Mouse (Mus musculus): ENCODE data around the gene Smarca5. TPM values are rescaled to one million over a fixed set of nuclear protein-coding genes. Genes with fewer than 3 reads are reported as not detected.

Gene Smarca5
- polyA plus RNA-seq, 1 experiment from 2014 or later = 146 TPM

GRCm38 (mm10) chr8:80710670-80711400 lies 28.5 kb downstream of the Smarca5 start:
- Histone ChIP-seq H3K4me3 (ENCODE audit: low read depth, low read length) (no peak overlapping the region), H3K27me3 (ENCODE audit: control insufficient read depth, insufficient read depth, low read length) (no peaks in the 10 kb centered on the region), H3K36me3 (ENCODE audit: control insufficient read depth, insufficient read depth, low read length) (peaks cover 15% of the 10 kb centered on the region), H3K4me2 (replicated peaks; ENCODE audit: low read depth, low read length) (no peak overlapping the region), H3K4me1 (replicated peaks; ENCODE audit: control insufficient read depth, insufficient read depth, low read length) (no peaks in the 10 kb centered on the region), H3K9me3 (ENCODE audit: control insufficient read depth, low read length) (no peaks in the 10 kb centered on the region), H3K27ac (ENCODE audit: low read depth, low read length) (no peak overlapping the region), H3K9ac (ENCODE audit: low read depth, low read length) (no peak overlapping the region)
- WGBS = 85% methylated on average over 4 of the region's 4 CpGs
- DNase-seq (ENCODE audit: low spot score) = peak; percentile 27
- ATAC-seq (ENCODE audit: low FRiP score) = no peak

- ATAC-seq (ENCODE audit: low FRiP score) = peak; percentile 56; the same call in 1 of the 2 replicates
- DNase-seq (ENCODE audit: low spot score) = peak; percentile 58
- Histone ChIP-seq H3K27me3 (ENCODE audit: control insufficient read depth, insufficient read depth, low read length) (no peaks in the 10 kb centered on the region), H3K9ac (ENCODE audit: low read depth, low read length) (no peak overlapping the region), H3K9me3 (ENCODE audit: control insufficient read depth, low read length) (no peaks in the 10 kb centered on the region), H3K4me2 (replicated peaks; ENCODE audit: low read depth, low read length) (no peak overlapping the region), H3K4me1 (replicated peaks; ENCODE audit: control insufficient read depth, insufficient read depth, low read length) (no peaks in the 10 kb centered on the region), H3K36me3 (ENCODE audit: control insufficient read depth, insufficient read depth, low read length) (no peaks in the 10 kb centered on the region), H3K27ac (ENCODE audit: low read depth, low read length) (no peak overlapping the region), H3K4me3 (ENCODE audit: low read depth, low read length) (no peak overlapping the region)
- 48% methylated on average over 4 of the region's 4 CpGs for WGBS
Observed at GRCm38 (mm10) chr8:80688141-80688540, 51.2 kb downstream of the Smarca5 start.

GRCm38 (mm10) chr8:80683756-80684335 lies 55.5 kb downstream of the Smarca5 start:
- Histone ChIP-seq H3K9ac (ENCODE audit: low read depth, low read length) (no peak overlapping the region), H3K36me3 (ENCODE audit: control insufficient read depth, insufficient read depth, low read length) (no peaks in the 10 kb centered on the region), H3K27me3 (ENCODE audit: control insufficient read depth, insufficient read depth, low read length) (no peaks in the 10 kb centered on the region), H3K27ac (ENCODE audit: low read depth, low read length) (no peak overlapping the region), H3K4me3 (ENCODE audit: low read depth, low read length) (no peak overlapping the region), H3K4me2 (replicated peaks; ENCODE audit: low read depth, low read length) (no peak overlapping the region), H3K9me3 (ENCODE audit: control insufficient read depth, low read length) (no peaks in the 10 kb centered on the region), H3K4me1 (replicated peaks; ENCODE audit: control insufficient read depth, insufficient read depth, low read length) (no peaks in the 10 kb centered on the region)
- 85% methylated on average over 5 of the region's 5 CpGs for WGBS
- DNase-seq (ENCODE audit: low spot score) (no peak), ATAC-seq (ENCODE audit: low FRiP score) (no peak)

- no peaks in the 10 kb centered on the region for H3K4me1 ChIP-seq (replicated peaks; ENCODE audit: control insufficient read depth, insufficient read depth, low read length)
- H3K36me3 ChIP-seq (ENCODE audit: control insufficient read depth, insufficient read depth, low read length) = no peaks in the 10 kb centered on the region
- H3K27me3 ChIP-seq (ENCODE audit: control insufficient read depth, insufficient read depth, low read length) = no peaks in the 10 kb centered on the region
- H3K4me2 ChIP-seq (replicated peaks; ENCODE audit: low read depth, low read length) = no peak overlapping the region
- ATAC-seq (ENCODE audit: low FRiP score) = no peak
- H3K9ac ChIP-seq (ENCODE audit: low read depth, low read length) = no peak overlapping the region
- no peaks in the 10 kb centered on the region for H3K9me3 ChIP-seq (ENCODE audit: control insufficient read depth, low read length)
- WGBS = 88% methylated on average over 5 of the region's 5 CpGs
- H3K4me3 ChIP-seq (ENCODE audit: low read depth, low read length) = no peak overlapping the region
- DNase-seq (ENCODE audit: low spot score) = no peak
- no peak overlapping the region for H3K27ac ChIP-seq (ENCODE audit: low read depth, low read length)
Observed at GRCm38 (mm10) chr8:80682594-80682993, 56.7 kb downstream of the Smarca5 start.

GRCm38 (mm10) chr8:80669277-80669901 lies 69.9 kb downstream of the Smarca5 start:
- 77% methylated on average over 17 of the region's 17 CpGs for WGBS

GRCm38 (mm10) chr8:80663476-80663875 lies 75.8 kb downstream of the Smarca5 start:
- Histone ChIP-seq H3K27me3 (ENCODE audit: control insufficient read depth, insufficient read depth, low read length) (no peaks in the 10 kb centered on the region), H3K4me2 (replicated peaks; ENCODE audit: low read depth, low read length) (no peak overlapping the region), H3K27ac (ENCODE audit: low read depth, low read length) (no peak overlapping the region), H3K9ac (ENCODE audit: low read depth, low read length) (no peak overlapping the region), H3K4me3 (ENCODE audit: low read depth, low read length) (no peak overlapping the region), H3K4me1 (replicated peaks; ENCODE audit: control insufficient read depth, insufficient read depth, low read length) (no peaks in the 10 kb centered on the region), H3K36me3 (ENCODE audit: control insufficient read depth, insufficient read depth, low read length) (no peaks in the 10 kb centered on the region), H3K9me3 (ENCODE audit: control insufficient read depth, low read length) (no peaks in the 10 kb centered on the region)
- DNase-seq (ENCODE audit: low spot score) = no peak
- WGBS = 83% methylated on average over 3 of the region's 3 CpGs
- ATAC-seq (ENCODE audit: low FRiP score) = no peak

More at GRCm38 (mm10) chr8:80669277-80669901, 69.9 kb downstream of the Smarca5 start:
- Histone ChIP-seq H3K27me3 (ENCODE audit: control insufficient read depth, insufficient read depth, low read length) (no peaks in the 10 kb centered on the region), H3K9me3 (ENCODE audit: control insufficient read depth, low read length) (no peaks in the 10 kb centered on the region), H3K4me2 (replicated peaks; ENCODE audit: low read depth, low read length) (no peak overlapping the region), H3K27ac (ENCODE audit: low read depth, low read length) (no peak overlapping the region), H3K4me3 (ENCODE audit: low read depth, low read length) (no peak overlapping the region), H3K9ac (ENCODE audit: low read depth, low read length) (no peak overlapping the region), H3K36me3 (ENCODE audit: control insufficient read depth, insufficient read depth, low read length) (no peaks in the 10 kb centered on the region), H3K4me1 (replicated peaks; ENCODE audit: control insufficient read depth, insufficient read depth, low read length) (no peaks in the 10 kb centered on the region)
- DNase-seq (ENCODE audit: low spot score) (no peak), ATAC-seq (ENCODE audit: low FRiP score) (no peak)

GRCm38 (mm10) chr8:80661055-80661454 lies 78.2 kb downstream of the Smarca5 start:
- no peaks in the 10 kb centered on the region for H3K9me3 ChIP-seq (ENCODE audit: control insufficient read depth, low read length)
- 82% methylated on average over 4 of the region's 4 CpGs for WGBS

GRCm38 (mm10) chr8:80657639-80658038 lies 81.7 kb downstream of the Smarca5 start:
- H3K27me3 ChIP-seq (ENCODE audit: control insufficient read depth, insufficient read depth, low read length) = no peaks in the 10 kb centered on the region
- ATAC-seq (ENCODE audit: low FRiP score) (no peak), DNase-seq (ENCODE audit: low spot score) (peak; percentile 15)

More at GRCm38 (mm10) chr8:80661055-80661454, 78.2 kb downstream of the Smarca5 start:
- Histone ChIP-seq H3K27me3 (ENCODE audit: control insufficient read depth, insufficient read depth, low read length) (no peaks in the 10 kb centered on the region), H3K4me1 (replicated peaks; ENCODE audit: control insufficient read depth, insufficient read depth, low read length) (no peaks in the 10 kb centered on the region), H3K27ac (ENCODE audit: low read depth, low read length) (no peak overlapping the region), H3K9ac (ENCODE audit: low read depth, low read length) (no peak overlapping the region), H3K36me3 (ENCODE audit: control insufficient read depth, insufficient read depth, low read length) (no peaks in the 10 kb centered on the region), H3K4me3 (ENCODE audit: low read depth, low read length) (no peak overlapping the region), H3K4me2 (replicated peaks; ENCODE audit: low read depth, low read length) (no peak overlapping the region)
- ATAC-seq (ENCODE audit: low FRiP score) (no peak), DNase-seq (ENCODE audit: low spot score) (no peak)

More at GRCm38 (mm10) chr8:80657639-80658038, 81.7 kb downstream of the Smarca5 start:
- Histone ChIP-seq H3K27ac (ENCODE audit: low read depth, low read length) (no peak overlapping the region), H3K36me3 (ENCODE audit: control insufficient read depth, insufficient read depth, low read length) (no peaks in the 10 kb centered on the region), H3K9me3 (ENCODE audit: control insufficient read depth, low read length) (no peaks in the 10 kb centered on the region), H3K4me3 (ENCODE audit: low read depth, low read length) (no peak overlapping the region), H3K4me2 (replicated peaks; ENCODE audit: low read depth, low read length) (no peak overlapping the region), H3K4me1 (replicated peaks; ENCODE audit: control insufficient read depth, insufficient read depth, low read length) (no peaks in the 10 kb centered on the region), H3K9ac (ENCODE audit: low read depth, low read length) (no peak overlapping the region)
- WGBS = 46% methylated on average over 4 of the region's 4 CpGs
